Mouse (Mus musculus): ENCODE measurements at regions not wholly inside any gene's neighbourhood (a gene's known extent, or its start where the extent isn't known, plus 50 kb on each side); places are given as distances from the start of the nearest gene placed in this dataset.
A peak's percentile ranks its signal among the peaks of the same experiment; 100 is the strongest.

DNA sequence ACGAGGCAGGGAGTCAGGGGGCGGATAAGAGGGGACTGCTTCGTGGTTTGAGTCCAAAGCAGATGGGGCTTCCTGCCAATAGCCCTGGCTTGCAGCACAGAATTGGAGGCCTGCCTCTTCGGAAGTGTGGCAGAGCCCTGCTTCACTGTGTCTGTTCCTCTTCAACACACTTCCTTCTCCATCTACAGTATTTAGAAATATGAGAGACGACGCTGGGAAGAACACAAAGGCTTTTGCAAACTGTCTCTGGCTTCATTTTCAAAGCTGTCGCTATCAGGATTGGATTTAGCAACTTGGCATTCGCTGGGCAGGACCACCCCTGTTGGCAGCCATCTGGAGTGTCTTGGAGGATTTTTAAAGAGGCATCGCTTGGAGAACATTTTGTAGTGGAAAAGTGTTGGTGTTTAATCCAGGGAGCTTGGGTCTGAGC is 95.3 kb upstream of the Gm6657 start:
- H3K9me3 ChIP-seq: no peaks in the 10 kb centered on the region
- H3K27me3 ChIP-seq: no peaks in the 10 kb centered on the region
- H3K9ac ChIP-seq: no peak overlapping the region
- H3K36me3 ChIP-seq: no peaks in the 10 kb centered on the region
- peak; percentile 79 for ATAC-seq (ENCODE audit: low FRiP score, low read depth)
- H3K4me2 ChIP-seq: no peak overlapping the region
- H3K27ac ChIP-seq (replicated peaks): peak overlapping the region; percentile 73
- 56% methylated on average over 9 of the region's 9 CpGs for WGBS
- no peak overlapping the region for H3K4me3 ChIP-seq
- peaks cover 16% of the 10 kb centered on the region for H3K4me1 ChIP-seq (replicated peaks)

DNA sequence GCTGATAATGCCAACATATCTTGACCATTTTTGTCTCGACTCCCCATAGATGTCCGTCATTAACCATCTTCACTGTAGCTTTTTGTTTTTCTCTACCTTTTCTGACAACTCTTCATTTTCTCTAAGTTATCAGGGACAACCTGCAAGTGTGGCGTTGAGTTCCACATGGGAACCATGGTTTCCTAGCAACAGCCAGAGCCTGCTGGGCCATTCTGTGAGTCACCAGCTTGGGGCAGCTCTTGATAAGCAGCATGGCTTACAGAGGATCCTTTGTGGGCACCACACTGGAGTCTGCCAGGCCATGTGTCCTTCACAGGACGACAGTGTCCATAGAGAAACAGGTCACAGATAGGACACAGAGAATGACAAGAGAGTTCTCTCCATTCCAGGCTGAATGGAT is 94.3 kb upstream of the Gm6657 start:
- H3K4me3 ChIP-seq: no peak overlapping the region
- H3K4me2 ChIP-seq: no peak overlapping the region
- no peaks in the 10 kb centered on the region for H3K36me3 ChIP-seq
- H3K9ac ChIP-seq: no peak overlapping the region
- WGBS: 52% methylated on average over 4 of the region's 4 CpGs
- peaks cover 16% of the 10 kb centered on the region for H3K4me1 ChIP-seq (replicated peaks)
- H3K27me3 ChIP-seq: no peaks in the 10 kb centered on the region
- ATAC-seq (ENCODE audit: low FRiP score, low read depth): no peak
- no peaks in the 10 kb centered on the region for H3K9me3 ChIP-seq
- peak overlapping the region; percentile 73; the same call in 1 of the 2 replicates for H3K27ac ChIP-seq (replicated peaks)

DNA sequence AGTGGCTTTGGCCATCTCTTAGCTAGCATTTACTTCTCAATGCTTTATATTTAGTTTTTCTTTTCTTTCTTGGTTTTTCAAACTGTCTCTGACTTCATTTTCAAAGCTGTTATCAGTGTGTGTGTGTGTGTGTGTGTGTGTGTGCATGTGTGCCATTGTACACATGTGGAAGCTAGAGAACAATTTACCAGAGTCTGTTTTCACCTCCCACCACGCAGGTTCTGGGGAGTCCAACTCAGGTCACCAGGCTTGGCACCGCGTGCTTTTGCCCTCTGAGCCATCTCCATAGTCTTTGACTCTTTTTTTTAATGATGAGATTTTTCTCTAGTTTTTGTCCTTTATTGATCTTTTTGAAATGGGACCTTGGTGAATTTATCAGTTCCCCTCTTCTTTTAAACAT is 93.3 kb upstream of the Gm6657 start:
- no peak overlapping the region for H3K4me2 ChIP-seq
- no peak overlapping the region for H3K4me3 ChIP-seq
- no peaks in the 10 kb centered on the region for H3K27me3 ChIP-seq
- no peak for ATAC-seq (ENCODE audit: low FRiP score, low read depth)
- 92% methylated on average over 3 of the region's 3 CpGs for WGBS
- no peak overlapping the region for H3K9ac ChIP-seq
- no peak overlapping the region for H3K27ac ChIP-seq (replicated peaks)
- peaks cover 16% of the 10 kb centered on the region for H3K4me1 ChIP-seq (replicated peaks)
- no peaks in the 10 kb centered on the region for H3K9me3 ChIP-seq
- H3K36me3 ChIP-seq: no peaks in the 10 kb centered on the region

DNA sequence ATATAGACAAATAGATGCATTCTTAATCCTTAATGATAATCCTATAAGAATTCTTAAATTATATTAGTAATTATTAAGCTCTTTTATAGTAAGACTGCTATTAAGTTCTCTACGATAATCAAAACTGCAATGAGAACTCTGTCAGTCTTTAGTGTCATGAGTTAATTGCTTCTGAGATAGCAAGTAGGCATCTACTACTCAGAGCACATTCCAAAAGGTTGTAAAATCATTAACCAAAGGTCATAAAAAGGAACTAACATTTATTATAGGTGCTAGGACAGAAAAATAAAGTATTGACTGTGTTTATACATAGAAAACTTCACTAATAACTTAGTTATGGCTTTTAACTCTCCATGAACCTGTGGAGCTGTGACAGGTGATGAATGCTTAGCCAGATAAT is 84.1 kb upstream of the Gm6657 start:
- Histone ChIP-seq H3K27me3 (no peaks in the 10 kb centered on the region), H3K9me3 (no peaks in the 10 kb centered on the region), H3K27ac (replicated peaks) (no peak overlapping the region), H3K4me2 (no peak overlapping the region), H3K4me1 (replicated peaks) (no peaks in the 10 kb centered on the region), H3K36me3 (no peaks in the 10 kb centered on the region), H3K4me3 (no peak overlapping the region), H3K9ac (no peak overlapping the region)
- 91% methylated on average over 1 of the region's 1 CpGs for WGBS
- ATAC-seq (ENCODE audit: low FRiP score, low read depth): no peak

DNA sequence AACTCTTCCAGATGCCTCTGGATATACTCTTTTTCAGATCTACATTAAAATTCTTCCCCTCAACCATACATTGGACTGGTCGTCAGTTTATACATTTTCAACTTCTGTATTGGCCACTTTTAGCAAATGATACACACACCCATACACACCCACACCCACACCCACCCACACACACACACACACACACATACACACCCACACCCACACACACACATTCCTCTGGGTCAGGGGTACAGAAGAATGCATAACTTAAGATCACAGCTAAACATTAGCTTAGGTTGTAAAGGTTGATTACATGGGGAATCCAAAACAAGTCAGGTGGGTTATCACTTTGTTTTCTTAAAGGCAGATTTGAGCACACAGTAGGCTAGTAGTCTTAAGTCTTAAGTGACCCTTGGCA is 75.9 kb upstream of the Gm6657 start:
- no peak for ATAC-seq (ENCODE audit: low FRiP score, low read depth)
- H3K4me1 ChIP-seq (replicated peaks): no peaks in the 10 kb centered on the region
- no peak overlapping the region for H3K9ac ChIP-seq
- H3K27ac ChIP-seq (replicated peaks): no peak overlapping the region
- H3K9me3 ChIP-seq: no peaks in the 10 kb centered on the region
- H3K4me3 ChIP-seq: no peak overlapping the region
- H3K27me3 ChIP-seq: no peaks in the 10 kb centered on the region
- H3K36me3 ChIP-seq: no peaks in the 10 kb centered on the region
- 90% methylated on average over 1 of the region's 1 CpGs for whole genome bisulfite sequencing
- no peak overlapping the region for H3K4me2 ChIP-seq

DNA sequence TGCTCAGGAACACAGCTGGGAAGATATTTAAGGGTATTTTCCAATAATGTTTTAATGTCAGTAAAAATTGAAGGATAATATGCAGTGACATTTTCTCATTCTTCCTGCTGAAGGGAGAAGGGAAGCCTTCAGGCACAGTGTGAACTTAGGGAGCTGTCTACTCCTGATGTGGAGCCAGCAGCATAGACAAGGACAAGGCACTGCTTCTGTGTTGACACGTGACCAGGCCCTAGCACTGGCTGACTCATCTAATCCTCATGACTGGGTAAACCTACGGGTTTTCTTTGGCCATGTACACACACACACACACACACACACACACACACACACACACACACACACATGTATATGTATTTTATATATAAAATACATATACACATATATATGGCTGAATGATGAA is 74.8 kb upstream of the Gm6657 start:
- Histone ChIP-seq H3K36me3 (no peaks in the 10 kb centered on the region), H3K27ac (replicated peaks) (no peak overlapping the region), H3K9ac (no peak overlapping the region), H3K4me1 (replicated peaks) (no peaks in the 10 kb centered on the region), H3K27me3 (no peaks in the 10 kb centered on the region), H3K9me3 (no peaks in the 10 kb centered on the region), H3K4me2 (no peak overlapping the region), H3K4me3 (no peak overlapping the region)
- no peak for ATAC-seq (ENCODE audit: low FRiP score, low read depth)
- WGBS: 84% methylated on average over 2 of the region's 2 CpGs

DNA sequence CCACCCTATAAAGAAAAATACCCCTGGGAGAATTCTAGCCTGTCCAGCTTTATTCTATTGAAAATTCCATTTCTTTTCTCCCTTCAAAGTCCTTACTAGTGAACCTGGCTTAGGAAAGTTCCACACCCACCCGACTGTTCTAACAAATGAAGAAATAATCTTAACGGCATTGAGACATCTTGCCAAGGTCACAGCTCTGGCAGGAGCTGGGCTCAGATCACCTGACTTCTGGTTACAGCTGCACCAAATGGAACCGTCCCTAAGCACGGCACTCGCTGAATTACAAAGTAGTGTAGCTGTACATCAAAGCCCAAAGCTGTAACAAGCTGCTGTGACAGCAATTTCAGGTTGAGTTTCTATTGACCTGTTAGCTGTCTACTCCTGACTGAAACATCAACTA is 74.2 kb upstream of the Gm6657 start:
- H3K27me3 ChIP-seq: no peaks in the 10 kb centered on the region
- no peaks in the 10 kb centered on the region for H3K9me3 ChIP-seq
- H3K4me3 ChIP-seq: no peak overlapping the region
- no peak overlapping the region for H3K4me2 ChIP-seq
- no peak overlapping the region for H3K9ac ChIP-seq
- WGBS: 72% methylated on average over 5 of the region's 5 CpGs
- H3K36me3 ChIP-seq: no peaks in the 10 kb centered on the region
- H3K4me1 ChIP-seq (replicated peaks): no peaks in the 10 kb centered on the region
- H3K27ac ChIP-seq (replicated peaks): no peak overlapping the region
- ATAC-seq (ENCODE audit: low FRiP score, low read depth): no peak

DNA sequence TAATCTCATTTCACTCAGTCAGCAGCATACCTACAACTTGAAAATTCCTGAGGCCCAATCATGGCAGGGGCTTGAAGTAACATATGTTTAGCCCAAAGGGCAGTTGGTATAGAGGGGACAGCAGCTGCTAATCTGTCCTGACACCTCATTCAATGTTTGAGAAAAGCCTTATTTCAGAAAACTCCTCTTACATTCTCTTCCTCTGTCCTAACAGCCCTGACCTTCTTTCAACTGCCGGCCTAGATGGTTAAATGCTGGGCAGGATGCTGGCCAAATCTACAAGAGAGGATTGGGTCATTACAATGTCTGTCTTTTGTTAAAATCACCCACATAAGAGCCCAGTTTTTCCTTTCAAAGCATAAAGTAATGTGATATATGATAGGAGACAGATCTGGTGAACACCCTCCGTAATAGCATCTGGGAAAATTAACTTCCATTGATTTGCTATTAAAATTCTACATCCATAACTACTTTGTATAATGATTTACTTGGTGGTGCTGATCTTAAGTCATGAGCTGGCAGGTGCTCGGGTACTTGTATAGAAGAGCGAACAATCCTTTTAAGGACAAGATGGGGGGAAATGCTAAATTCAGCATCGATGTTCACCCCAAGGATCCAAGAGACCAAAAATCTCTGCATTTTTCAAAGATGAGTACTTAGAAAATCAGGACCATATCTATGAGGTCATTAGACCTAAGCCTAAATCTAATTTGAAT is 64.8 kb upstream of the Gm6657 start:
- H3K27ac ChIP-seq (replicated peaks): no peak overlapping the region
- 76% methylated on average over 5 of the region's 5 CpGs for WGBS
- H3K9ac ChIP-seq: no peak overlapping the region
- no peaks in the 10 kb centered on the region for H3K4me1 ChIP-seq (replicated peaks)
- H3K9me3 ChIP-seq: no peaks in the 10 kb centered on the region
- H3K4me2 ChIP-seq: no peak overlapping the region
- H3K27me3 ChIP-seq: no peaks in the 10 kb centered on the region
- H3K36me3 ChIP-seq: no peaks in the 10 kb centered on the region
- H3K4me3 ChIP-seq: no peak overlapping the region
- no peak for ATAC-seq (ENCODE audit: low FRiP score, low read depth)

DNA sequence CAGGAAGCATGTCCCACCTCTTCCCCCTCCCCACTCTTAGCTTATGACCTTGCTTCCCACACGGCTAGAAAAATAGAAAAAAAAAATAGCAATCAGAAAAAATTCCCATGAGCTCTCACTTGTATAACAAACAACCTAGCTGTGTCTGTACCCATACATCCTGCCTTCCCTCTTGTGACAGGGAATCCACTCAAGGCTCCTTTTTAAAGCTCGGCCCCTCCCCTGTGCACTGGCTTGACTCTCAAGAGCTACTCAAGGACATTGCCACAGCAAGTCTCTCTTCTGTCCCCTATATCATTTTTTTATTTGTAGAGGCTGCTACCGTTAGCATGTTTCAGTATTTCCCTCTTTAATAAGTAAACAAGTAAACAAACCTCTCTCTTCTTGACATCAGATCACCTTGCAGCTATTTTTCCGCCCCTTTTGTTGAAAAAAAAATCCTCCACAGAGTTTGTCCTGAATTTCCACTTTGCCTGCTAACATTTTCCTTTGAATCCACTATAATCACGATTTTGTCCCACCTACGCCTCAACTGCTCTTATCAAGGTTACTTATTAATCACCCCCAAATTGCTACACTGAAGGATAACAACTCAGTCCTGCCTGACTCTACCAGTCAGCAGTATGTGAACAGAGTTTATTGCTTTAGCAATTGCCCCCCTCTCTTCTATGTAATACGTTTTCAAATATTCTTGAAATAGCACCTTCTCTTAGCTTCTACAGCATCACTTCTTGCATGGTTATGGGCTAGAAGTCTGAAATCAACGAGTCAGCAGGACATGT is 61.8 kb upstream of the Gm6657 start:
- Histone ChIP-seq H3K9me3 (no peaks in the 10 kb centered on the region), H3K27ac (replicated peaks) (no peak overlapping the region), H3K27me3 (no peaks in the 10 kb centered on the region), H3K9ac (no peak overlapping the region), H3K4me1 (replicated peaks) (no peaks in the 10 kb centered on the region), H3K36me3 (no peaks in the 10 kb centered on the region), H3K4me3 (no peak overlapping the region), H3K4me2 (no peak overlapping the region)
- 72% methylated on average over 8 of the region's 8 CpGs for WGBS
- no peak for ATAC-seq (ENCODE audit: low FRiP score, low read depth)

DNA sequence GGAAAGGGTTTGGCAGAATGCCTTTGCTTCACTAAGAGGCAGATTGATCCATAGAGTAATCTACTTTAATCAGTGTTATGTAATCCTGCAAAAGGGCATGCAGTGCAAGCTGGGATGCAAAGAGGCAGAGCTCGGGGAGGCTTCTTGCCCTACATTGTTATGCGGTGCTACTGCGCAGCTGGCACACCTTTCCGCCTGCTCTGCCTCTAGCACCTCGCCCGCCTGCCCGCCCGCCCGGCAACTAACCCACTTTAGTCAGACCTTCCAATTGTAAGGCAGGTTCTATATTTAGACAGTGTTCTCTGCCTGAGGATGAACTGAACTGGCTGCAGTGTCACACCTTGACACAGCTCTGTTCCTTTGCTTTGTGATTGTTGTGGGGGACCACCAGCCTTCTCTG is 60.7 kb upstream of the Gm6657 start:
- H3K27me3 ChIP-seq: no peaks in the 10 kb centered on the region
- H3K9me3 ChIP-seq: no peaks in the 10 kb centered on the region
- no peak overlapping the region for H3K27ac ChIP-seq (replicated peaks)
- no peak overlapping the region for H3K9ac ChIP-seq
- H3K4me3 ChIP-seq: no peak overlapping the region
- no peak for ATAC-seq (ENCODE audit: low FRiP score, low read depth)
- H3K36me3 ChIP-seq: no peaks in the 10 kb centered on the region
- H3K4me1 ChIP-seq (replicated peaks): no peaks in the 10 kb centered on the region
- 79% methylated on average over 9 of the region's 9 CpGs for WGBS
- no peak overlapping the region for H3K4me2 ChIP-seq

DNA sequence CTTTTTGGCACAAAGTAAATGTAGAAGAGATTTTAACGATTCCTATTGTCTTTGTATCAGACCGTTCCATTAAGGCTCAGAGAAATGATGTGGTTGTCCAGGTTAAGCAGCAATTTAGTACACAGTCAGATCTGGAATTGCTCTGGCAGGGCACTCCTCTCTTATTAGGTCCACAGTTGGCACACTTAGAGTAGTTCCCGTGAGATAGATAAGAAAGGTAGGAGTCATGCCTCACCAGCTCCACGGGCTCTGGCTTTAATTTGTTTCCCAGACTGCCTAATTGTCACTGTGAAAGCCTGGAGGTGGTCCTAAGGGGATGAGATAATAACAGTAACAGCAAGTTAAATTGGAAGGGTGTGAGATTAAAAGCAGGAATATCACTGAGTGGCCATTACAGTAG is 60.1 kb upstream of the Gm6657 start:
- H3K4me1 ChIP-seq (replicated peaks): no peaks in the 10 kb centered on the region
- H3K36me3 ChIP-seq: no peaks in the 10 kb centered on the region
- H3K27me3 ChIP-seq: no peaks in the 10 kb centered on the region
- H3K9ac ChIP-seq: no peak overlapping the region
- no peaks in the 10 kb centered on the region for H3K9me3 ChIP-seq
- 55% methylated on average over 4 of the region's 4 CpGs for WGBS
- no peak overlapping the region for H3K4me2 ChIP-seq
- no peak for ATAC-seq (ENCODE audit: low FRiP score, low read depth)
- H3K4me3 ChIP-seq: no peak overlapping the region
- no peak overlapping the region for H3K27ac ChIP-seq (replicated peaks)

DNA sequence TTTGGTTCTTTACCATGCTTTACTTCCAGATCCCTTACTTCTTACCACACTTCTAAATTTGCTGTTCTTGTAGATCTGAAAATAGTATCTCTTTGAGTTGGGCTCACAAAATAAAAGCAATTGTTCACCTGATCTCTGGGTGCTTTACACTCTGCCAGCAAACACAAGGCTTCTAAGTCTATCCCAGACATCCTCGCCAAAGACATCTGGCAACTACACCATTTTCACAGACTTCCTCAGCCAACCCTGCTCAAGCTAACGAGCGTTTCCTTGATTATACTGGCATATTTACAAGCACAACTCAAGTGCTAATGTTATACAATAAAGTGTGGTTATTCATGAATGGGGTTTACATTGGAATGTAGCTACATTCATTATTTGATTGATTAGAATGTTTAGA is 56.8 kb upstream of the Gm6657 start:
- H3K4me1 ChIP-seq (replicated peaks): no peaks in the 10 kb centered on the region
- no peaks in the 10 kb centered on the region for H3K36me3 ChIP-seq
- H3K4me2 ChIP-seq: no peak overlapping the region
- no peak overlapping the region for H3K9ac ChIP-seq
- H3K9me3 ChIP-seq: no peaks in the 10 kb centered on the region
- WGBS: 73% methylated on average over 3 of the region's 3 CpGs
- H3K27me3 ChIP-seq: no peaks in the 10 kb centered on the region
- H3K27ac ChIP-seq (replicated peaks): no peak overlapping the region
- ATAC-seq (ENCODE audit: low FRiP score, low read depth): no peak
- no peak overlapping the region for H3K4me3 ChIP-seq
